Mouse (Mus musculus) urinary bladder, adult 18-20 months (tissue): ENCODE results near the gene Atp1a3.
"Not testable (repeated sequence)": the region's sequence is repeated elsewhere in the genome, so short reads cannot be mapped to it uniquely, and the experiment has no call there.

Experiments used
- DNase-seq, 2 experiments: peaks; one replicate each; pipeline ENCODE4 v3.0.0; 2022; ENCODE audit warnings: low spot score in 2 of 2, mixed read lengths in 2 of 2

The Atp1a3 gene

DNA sequence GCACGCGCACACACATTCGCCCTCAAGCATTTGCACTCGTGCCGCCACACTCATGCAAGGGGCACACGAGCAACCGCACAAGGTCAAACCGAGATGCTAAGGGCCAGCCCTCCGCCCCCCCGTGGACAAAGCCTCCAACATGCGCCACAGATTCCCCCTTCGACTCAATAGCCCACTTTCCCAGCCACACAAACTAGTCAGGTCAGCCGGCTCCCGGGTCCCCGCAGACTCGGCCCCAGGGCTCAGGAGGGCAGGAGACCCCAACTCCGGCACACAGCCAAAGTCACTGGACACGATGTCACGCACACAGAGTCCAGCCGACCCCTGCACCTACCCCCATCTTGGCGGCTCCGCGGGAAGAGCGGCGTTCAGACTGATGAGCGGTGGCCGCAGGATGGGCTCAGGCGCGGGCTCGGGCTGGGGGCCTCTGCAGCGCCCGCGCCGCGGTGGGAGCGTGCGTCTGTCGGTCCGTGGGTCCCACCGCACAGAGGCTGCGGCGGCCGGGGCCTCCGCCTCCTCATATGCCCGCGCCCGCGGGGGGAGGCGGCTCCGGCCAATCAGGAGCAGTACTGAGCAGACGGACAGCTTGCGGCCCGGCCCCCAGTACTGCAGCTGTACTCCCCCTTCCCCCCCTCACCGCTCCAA, at the start of gene Atp1a3:
Gene Atp1a3 (minus strand): TSS at position 538 of the 645 bp plus-strand sequence.
- no peak for DNase-seq

DNA sequence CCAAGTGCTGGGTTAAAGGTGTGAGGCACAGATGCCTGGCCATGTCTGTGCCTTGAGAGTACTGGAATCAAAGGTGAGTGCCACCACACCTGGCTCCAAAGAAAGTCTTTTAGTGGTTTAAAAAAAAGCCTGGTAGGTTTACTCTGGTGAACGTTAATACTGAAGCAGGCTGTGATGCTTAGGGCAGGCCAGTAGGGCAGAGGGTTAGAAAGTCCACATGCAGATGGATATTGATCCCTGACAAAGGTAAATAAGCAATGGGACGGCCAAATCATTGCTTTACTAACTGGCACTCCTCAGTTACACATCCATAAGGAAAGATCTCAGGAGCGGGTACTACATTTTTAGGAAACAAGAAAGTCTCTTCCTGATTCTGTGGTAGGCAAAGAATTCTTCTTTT, 46.8 kb upstream of the Atp1a3 start:
- DNase-seq: no peak

DNA sequence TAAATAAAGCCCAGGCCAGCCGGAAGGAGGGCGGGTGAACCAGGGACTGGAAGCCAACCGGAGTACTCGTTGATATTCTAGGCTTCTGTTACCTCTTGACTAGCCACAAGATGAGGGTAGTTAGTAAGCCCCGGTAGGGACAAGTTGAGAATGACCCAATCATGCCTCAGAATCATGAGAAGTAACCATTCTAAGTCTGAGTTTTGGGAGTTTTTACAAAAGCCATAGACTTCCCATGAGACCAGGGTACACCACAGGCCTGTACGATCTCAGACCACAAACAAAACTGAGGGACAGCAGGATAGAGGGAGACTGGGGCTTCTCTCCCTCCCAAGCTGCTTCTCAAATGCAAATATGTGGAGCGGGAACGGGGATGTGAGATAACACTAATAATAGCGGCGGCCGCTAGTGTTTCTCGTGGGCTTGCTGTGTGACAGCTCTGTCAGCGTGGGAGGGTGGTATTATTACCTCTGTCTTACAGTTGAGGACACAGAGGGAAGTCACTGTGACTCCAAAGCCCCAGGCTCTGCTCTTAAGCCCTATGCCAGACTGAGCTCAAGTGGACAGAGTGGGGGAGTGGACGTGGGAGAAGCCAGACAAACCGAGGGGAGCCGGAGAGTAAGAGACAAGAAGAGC, 43.7 kb upstream of the Atp1a3 start:
- DNase-seq: no peak

DNA sequence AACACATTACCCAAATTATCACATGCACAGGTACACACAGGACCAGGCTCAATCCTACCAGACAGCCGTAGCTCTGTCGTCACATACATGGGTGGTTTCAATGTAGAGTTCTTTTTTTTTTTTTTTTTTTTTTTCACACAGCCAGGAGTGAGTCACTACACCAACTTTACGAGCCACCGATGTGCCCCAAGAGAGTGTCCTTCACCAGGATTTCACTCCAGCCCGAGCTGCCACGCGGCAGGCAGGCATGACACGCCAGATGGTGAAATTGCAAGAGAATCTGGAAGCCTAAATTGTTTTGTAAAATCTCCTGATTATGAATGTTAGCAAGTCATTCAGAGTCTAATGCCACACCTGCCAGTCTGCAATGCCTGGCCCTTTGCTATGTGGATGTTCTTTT, 41.6 kb upstream of the Atp1a3 start:
- DNase-seq: no peak

DNA sequence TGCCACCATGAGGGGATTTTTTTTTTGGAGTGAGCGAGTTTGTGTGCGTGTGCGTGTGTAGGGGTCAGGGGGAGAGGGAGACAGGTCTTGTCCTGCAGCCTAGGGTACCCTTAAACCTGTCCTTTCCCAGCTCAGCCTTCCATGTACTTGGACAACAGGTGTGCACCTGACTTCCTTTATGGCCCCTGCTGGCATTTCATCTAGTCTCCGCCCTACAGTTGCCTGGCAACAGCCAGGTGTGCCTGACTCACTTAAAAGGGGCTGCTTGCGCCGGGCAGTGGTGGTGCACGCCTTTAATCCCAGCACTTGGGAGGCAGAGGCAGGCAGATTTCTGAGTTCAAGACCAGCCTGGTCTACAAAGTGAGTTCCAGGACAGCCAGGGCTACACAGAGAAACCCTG, 38.8 kb upstream of the Atp1a3 start:
- DNase-seq: not testable (repeated sequence)

DNA sequence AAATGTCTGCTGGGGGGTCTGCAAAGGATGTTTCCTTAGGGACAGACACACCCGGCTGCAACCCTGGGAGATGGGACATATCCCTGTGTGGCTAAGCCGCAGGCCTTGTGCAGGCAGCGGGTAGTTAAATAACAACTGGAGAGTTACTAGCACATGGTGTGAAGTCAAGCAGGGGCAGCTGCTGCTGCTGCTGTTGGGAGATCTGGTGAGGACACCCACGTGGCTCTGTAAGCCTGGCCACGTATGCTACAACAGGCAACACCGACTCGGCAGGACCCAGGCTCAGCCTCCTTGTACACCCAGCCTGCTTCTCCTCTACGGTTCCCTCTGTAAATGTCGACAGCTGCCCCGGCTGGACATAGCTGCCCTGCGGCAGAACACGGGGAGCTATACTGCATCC, 36.2 kb upstream of the Atp1a3 start:
- DNase-seq: no peak

DNA sequence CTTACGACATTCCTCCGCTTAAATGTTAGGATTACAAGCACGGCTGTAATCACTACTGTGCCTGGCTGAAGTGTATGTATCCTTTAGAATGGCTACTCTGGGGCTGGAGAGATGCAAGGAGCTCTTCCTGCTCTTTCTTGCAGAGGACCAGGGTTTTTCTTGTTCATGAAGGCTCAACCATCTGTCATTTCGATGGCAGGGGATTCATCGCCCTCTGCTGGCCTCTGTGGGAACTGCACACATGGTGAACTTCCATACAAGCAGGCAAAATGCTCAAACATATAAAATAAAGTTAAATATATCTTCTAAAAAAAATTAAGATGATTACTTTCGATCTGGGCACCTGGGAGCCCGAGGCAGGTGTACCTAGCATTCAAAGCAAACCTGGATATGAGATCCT, 30.2 kb upstream of the Atp1a3 start:
- peak in 1 of 2 experiments; percentile 64 for DNase-seq

DNA sequence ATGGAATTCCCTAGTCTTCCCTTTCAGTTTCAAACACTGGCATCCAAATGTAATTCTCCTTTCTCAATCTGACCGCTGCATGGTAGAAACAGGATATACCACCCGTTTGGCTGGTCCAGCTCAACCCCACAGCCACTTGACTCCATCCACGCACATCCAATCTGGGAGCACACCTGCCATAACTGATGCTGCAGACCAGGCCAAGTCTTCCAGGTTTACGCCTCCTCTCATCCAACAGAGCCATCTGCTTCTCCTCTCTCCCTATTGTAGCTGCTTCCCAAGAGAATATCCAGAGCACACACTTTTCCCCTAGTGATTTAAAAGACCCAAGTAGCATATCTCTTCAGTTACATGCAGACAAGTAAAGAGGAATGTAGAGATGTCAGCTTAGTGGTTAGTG, 29.0 kb upstream of the Atp1a3 start:
- DNase-seq: no peak

DNA sequence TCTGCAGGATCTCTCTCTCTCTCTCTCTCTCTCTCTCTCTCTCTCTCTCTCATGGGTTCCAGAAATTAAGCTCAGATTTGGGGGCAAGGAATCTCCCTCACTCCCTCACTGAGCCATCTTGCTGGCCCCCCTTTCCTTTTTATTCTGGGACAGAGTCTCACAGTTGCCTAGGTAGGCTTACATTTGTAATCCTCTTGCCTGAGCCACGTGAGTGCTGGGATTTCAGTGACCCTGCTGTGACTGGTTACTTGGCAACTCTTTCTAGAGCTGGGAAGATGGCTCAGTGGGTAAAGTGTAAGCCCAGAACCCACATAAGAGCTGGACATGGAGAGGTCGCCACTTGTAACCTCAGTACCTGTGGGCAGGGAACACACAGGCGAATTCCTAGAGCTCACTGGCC, 25.8 kb upstream of the Atp1a3 start:
- DNase-seq: no peak

DNA sequence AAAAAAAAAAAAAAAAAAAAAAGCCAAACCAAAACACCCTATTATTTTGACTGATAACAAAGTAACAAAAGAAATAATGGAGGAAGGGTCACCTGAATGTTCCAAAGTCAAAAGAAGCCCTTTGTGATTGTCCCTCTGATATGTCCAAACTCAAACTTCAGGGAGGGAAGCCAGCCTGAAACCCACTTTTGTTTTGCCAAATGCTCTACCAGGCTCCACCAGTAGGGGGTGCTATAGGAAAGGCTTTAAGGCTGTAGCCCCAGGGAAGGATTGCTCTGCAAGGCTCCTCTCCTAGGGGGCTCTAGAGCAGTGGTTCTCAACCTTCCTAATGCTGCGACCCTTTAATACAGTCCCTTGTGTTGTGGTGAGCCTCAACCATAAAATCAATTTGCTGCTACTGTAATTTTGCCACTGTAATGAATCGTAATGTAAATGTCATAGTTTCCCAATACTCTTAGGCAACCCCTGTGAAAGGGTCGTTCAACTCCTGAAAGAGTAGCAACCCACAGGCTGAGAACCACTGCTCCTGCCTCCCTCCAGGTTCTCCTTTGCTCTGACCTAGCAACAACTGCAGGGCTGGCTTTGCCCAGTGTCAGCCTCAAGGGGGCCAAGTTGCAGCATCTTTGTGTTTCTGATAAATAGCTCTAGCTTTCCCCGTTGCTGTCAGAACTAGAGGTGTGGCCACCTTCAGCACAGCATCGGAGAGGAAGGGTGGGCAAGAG, 24.4 kb upstream of the Atp1a3 start:
- DNase-seq: peak in 1 of 2 experiments; percentile 47

DNA sequence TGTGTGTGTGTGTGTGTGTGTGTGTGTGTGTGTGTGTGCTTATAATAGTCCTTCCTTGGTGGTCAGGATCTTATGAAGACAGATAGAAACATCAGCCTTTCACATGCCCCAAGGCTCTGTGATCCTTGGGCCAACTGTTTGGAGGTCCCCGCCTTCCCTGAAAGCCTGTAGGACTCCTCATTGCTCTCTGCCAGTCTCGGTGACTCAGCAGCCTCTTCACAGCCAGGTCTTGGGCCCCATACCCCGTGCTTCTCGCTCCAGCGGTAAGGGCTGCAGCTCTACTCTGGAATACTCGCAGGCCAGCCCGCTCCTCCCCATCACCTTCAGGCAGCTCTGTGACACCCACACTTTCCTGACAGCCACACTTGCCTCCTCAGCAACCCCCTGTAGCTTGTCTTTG, 20.7 kb upstream of the Atp1a3 start:
- DNase-seq: no peak

DNA sequence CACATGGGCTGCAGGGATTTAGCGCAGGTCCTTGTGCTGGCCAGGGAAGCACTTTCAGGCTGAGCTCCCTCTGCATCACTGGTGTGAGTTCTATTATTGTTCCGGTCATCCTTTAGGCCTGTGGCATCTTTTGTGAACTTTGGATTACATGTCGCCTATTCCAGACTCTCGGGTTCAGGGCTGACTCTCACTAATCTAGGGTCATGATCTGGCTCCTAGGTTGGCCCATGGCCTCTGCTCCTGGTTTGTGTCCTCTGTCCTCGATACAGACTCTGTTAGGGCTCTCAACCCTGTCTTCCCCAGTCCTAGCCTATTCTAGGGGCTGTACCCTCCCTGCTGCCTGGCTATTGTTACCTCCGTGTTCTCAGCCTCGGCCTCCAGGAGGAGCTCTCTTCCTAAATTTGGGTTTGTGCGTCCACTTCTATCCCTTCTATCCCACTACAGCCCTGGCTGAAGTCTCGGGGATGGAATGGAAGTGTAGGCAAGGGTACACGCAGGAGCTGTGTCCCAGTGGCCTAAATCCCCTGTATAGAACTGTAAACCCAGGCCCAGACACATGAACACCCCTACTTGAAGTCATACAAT, 20.2 kb upstream of the Atp1a3 start:
- DNase-seq: no peak

DNA sequence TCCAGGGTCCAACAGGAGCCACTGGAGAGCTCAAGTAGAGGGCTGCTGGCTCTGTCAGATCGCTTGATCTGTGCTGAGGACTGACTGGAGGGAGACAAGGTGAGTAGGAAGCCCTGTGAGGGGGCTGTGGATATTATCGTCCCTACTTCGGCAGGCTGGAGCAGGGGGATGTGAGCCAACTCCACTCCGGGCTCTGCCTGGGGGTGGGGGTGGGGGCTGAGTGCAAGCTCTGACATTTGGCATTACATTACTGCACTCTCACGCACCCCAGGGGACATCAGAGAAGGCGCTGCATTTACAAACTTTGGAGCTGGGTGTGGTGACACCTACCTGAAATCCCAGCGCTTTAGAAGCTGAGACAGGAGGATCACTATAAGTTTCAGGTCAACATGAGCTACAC, 5.8 kb upstream of the Atp1a3 start:
- no peak for DNase-seq

DNA sequence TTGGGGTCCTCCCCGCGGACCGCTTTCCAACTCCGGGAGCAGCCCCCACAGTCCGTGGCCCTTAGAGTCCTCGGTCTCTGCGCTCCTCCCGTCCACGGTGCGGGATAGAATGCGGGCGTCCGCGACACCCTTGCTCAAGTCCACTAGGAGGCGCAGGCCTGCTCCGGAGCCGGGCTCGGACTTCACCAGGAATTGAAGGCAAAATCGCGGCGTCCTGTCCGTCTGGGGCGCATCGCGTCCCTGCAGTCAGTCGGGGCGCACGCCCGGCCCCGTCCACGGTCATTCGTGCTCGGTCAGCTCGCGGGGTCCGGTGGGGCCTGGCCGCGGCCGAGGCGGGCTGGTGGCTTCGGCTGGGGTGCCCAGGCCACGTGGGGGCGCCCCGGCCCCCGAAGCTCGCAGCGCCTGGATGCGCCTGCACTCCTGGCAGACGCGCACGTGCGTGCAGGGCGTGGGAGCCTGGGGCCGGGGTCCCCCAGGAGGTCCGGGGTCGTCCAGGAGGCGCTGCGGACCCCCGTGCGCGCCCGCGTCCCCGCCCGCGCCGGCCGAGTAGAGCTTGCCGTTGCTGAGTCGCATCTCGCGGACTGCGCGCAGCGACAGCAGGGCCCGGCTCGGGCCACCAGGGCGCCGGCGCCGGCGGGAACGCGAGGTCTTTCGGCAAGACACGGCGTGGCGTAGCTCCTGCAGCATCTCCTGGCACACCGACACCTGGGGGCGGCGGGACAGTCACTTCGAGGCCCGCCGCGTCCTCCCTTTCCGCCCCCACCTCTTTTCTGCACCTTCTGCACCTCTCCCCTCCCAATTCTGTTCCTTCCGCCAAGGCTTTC, 4.5 kb upstream of the Atp1a3 start:
- peak in 1 of 2 experiments; percentile 46 for DNase-seq

DNA sequence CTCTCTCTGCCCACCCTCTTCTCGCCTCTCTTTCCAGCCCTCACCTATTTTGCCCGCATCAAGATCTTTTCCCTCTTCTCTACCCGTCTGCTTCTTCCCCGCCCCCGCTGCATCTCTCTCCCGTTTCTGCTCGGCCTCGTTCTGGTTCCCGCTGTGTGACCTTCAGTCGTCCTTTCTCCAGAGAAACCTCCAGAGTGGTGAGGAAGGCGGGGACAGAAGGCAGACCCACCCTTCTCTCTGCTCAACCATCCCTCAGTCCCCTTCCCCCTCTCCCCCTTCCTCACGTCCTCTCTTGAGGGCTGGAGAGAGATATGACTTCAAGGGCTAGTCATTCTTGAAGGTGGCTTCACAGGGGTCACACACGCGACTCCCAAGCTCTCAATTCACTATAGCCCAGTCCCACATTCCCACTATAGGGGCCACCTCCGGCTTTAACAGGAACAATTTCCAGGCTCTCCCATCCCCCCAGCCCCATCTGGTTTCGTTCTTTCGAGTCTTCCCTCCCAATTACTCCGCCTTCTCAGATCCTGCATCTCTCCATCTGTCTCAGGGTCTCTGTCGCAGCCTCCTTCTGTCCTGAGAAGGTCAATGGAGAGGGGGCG, 3.4 kb upstream of the Atp1a3 start:
- DNase-seq: no peak

DNA sequence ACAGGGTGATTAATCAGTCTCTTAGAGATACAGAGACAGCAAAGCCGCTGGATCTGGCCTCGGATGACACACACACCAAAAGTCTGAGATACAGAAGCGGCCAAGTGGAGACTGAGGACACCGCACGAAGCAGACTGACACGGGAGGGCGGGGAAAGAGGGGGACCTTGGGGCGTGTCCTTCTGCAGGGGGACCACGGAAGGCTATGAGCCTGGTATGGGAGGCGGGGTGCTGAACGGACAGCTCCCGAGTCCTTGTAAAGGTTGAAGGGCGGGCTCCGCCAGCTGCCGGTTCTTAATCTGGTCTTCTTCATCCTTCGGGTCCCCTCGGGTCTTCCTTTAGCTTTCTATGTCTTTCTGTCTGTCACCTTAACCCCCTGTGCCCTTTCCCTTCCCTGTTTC, 2.9 kb upstream of the Atp1a3 start:
- peak; percentile 10 to 47 for DNase-seq

DNA sequence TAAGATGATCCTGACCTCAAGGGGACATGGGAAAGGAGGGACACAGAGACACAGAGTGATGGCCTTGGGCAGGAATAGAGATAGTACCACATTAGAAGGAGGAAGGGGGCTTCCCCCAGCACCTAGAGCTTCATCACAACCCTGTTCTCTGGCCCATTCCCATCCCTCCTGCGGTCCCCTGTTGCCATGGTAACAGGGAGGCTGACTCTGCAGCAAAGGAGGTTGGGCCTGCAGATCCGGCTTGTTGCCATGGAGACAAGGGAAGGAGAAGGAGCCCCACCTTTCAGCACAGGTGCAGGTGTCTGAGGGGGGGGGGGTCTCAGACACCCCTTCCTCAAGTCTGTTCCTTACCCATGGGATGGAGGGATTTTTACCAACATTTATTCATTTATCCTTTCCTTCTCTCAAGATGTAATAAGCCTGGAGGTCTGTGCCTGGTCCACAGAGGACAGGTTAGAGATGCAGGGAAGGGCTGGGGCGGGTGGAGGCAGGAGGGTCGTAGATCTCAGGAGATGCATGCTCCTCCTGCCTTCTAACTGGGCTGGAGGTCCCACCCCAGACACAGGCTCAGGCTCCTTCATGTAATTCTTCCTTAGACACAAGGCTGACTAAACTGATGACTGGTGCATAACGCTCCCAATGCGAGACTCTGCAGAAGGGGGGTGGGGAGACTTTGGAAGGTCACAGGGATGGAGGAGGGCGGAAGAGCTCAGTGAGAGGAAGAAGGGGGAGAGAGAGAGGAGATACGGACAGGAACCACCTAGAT, 2.0 kb upstream of the Atp1a3 start:
- DNase-seq: no peak

DNA sequence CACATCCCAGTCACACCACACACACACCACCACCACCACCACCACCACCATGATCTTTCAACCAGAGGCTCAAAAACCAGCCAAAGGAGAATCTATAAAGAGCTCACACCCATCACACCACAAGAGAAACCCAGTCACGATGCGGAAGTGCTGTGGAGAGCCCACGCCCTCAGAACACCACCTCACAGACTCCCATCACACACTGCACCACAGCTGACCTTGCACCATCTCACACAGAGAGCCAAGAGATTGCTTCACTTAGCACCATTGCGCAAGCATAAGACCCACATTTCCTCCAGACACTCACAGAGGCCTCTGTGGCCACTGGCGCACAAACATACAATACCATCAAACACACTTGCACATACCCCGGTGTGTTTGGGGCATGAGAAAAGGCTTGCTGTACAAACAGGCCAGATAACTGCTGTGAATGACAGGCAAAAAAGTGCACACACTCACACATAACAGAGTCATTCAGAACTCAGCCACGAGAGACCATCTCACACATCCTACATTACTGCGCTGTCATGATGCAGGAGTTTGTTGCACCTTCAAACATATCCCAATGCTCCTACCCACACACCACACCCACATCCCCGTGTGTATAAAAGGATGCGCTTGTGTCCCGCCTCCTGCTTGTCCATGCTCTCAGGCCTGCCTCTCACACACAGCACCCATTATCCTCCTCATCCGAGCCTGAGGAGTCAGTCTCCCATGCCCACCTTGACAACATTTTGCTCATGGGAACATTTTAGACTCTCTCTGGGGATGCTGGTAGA, 1.0 kb upstream of the Atp1a3 start:
- DNase-seq: no peak

DNA sequence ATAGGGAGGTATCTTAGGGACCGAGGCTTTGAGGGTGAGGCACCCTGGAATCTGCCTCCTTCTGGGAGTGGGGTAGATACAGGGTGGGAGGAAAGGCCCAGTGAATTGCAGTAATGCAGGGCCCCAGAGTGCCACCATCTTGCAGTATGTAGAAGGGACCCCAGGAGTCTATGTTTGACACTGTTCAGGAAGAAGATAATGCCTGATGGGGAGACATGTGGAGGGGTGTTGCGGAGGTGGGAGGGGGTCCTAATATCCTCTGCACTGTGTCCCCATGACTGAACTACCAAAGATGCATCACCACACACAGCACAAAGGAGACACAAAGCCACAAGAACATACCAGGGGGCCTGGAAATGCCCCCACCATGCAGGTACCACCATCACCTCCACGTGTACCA, 413 bp upstream of the Atp1a3 start:
- no peak for DNase-seq

DNA sequence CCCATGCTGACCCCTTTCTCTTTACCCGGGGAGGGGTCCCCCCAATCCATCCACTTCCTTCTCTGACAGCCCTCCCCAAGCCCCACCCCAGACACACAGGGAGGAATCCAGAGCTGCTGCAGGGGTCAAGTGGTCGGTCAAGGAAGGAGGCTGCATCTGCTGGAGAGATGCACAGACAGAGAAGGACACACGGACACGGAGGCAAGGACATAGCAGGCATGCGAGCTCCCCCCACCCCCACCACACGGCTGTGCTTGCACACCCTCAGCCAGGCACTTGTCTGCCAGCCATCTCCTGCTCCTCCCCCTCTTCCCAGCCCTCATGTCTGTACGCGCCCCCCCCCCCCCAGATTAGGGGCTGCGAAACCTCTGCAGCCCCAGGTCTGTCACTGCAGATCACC, 952 bp downstream of the Atp1a3 start:
- no peak for DNase-seq
